Mouse (Mus musculus) thymus, postnatal 36 days (tissue): ENCODE results near the gene Zfp978.
"Not testable (repeated sequence)": the region's sequence is repeated elsewhere in the genome, so short reads cannot be mapped to it uniquely, and the experiment has no call there.

Source experiments
- DNase-seq, 2 experiments: peaks; one replicate each; pipeline ENCODE4 v3.0.0; 2022; ENCODE audit warnings: mixed read lengths in 2 of 2

The Zfp978 gene

DNA sequence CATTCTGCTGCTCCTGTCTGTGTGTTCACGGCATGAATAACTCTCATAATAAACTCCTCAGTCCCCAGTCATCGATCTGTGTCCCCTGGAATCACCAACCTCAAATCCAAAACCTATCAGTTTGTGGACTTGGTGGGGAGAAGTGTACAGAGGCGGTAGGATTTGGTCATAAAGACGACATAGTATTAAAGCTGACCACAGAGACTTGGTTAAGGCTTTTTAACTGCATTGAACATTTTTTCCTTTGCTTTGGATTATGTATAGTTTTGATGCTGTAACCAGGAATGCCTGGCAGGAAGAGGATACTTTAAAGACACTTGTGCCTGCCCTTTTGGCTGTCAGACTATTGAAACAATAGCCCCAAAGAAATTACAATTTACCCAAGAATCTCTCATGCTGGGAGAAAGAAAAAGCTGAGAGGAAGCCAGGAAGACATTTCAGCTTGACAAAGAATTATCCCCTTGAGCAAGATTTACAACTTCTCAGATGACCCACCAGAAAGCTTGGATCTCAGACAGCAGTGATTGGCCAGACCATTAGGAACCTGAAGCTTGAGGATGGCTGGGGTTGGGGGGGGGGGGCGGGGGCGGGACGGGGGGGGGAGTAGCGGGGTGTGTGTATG, 56.2 kb downstream of the Zfp978 start:
- no peak for DNase-seq

GRCm38 (mm10) chr4:147417921-147418320, 56.8 kb downstream of the Zfp978 start:
- DNase-seq = no peak

GRCm38 (mm10) chr4:147418333-147418732, 57.2 kb downstream of the Zfp978 start:
- not testable (repeated sequence) for DNase-seq

DNA sequence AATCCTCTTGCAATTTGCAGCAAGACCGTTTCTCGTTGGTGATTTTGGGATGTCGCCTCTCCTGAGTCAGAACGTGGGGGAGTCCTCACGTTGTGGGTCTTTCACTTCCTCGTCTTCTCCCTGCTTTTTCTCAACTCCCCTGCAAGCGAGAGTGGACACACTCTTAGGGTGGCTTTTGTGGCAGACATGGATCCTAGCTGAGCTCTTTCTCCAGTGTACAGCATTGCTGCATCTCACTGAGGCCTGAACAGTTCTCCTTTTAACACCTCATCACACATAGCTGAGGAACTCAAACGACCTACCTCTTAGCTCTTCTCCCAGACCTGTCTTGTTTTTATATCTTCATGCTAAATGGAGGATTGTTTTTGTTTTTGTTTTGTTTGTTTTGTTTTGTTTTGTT, 58.1 kb downstream of the Zfp978 start:
- not testable (repeated sequence) for DNase-seq

DNA sequence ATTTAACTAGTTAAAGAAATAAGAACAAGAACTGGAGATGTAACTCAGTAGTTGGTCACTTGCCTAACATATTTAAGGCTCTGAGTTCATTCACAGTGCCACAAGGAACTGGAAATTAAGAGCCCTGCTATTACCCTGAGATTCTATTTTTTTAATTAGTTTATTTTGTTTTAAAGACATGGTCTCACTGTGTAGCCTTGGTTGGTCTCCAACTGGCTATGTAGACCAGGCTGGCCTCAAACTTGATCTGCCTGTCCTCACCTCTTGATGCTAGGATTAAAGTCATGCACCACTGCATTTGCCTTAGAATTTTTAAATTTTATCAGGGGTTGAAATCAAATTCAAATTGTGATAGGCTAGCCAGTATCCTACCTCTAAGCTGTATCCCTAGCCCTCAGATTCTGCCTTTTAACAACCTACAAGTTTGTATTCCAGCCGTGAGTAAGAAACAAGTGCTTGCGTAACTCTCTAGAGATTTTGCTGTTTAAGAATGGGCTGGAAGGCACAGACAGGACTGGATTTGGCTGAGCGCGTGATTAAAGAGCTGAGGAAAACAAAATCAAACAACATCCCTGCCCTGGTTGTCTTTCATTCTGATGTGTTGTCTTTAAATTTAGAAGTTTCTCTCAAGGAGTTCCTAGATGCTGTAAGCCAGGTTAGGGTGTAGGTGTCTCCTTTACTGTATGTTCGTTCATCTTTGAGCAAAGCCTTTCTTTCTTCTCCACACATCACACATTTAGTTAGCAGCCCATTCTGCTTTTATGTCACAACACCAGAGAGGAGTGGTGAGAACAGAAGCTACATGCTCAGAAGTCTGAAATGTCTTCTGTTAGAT, 58.9 kb downstream of the Zfp978 start:
- DNase-seq = not testable (repeated sequence)

DNA sequence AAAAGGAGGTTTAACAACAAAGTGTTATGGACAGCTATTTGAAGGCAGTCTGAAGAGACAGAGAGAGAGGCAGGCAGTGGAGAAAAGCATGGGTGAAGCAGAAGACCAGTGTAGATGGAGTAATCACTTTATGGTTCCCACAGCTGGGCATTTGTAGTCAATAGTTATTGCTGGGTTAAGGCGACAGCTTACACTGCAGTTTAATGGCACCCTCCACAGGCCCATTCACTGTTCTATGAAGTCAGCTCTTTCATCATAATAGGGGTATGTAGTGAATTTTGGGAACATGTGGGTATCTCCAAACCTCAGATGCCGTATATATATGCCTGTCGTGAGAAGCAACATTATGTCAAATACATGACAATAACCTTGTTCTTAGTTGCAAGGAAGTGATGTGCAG, 59.7 kb downstream of the Zfp978 start:
- no peak for DNase-seq

GRCm38 (mm10) chr4:147421316-147421715, 60.2 kb downstream of the Zfp978 start:
- not testable (repeated sequence) for DNase-seq

GRCm38 (mm10) chr4:147423140-147423539, 62.0 kb downstream of the Zfp978 start:
- DNase-seq = no peak

- DNase-seq = no peak
Observed at GRCm38 (mm10) chr4:147423641-147424298, 62.7 kb downstream of the Zfp978 start.

- not testable (repeated sequence) for DNase-seq
Observed at GRCm38 (mm10) chr4:147424404-147424803, 63.3 kb downstream of the Zfp978 start.

DNA sequence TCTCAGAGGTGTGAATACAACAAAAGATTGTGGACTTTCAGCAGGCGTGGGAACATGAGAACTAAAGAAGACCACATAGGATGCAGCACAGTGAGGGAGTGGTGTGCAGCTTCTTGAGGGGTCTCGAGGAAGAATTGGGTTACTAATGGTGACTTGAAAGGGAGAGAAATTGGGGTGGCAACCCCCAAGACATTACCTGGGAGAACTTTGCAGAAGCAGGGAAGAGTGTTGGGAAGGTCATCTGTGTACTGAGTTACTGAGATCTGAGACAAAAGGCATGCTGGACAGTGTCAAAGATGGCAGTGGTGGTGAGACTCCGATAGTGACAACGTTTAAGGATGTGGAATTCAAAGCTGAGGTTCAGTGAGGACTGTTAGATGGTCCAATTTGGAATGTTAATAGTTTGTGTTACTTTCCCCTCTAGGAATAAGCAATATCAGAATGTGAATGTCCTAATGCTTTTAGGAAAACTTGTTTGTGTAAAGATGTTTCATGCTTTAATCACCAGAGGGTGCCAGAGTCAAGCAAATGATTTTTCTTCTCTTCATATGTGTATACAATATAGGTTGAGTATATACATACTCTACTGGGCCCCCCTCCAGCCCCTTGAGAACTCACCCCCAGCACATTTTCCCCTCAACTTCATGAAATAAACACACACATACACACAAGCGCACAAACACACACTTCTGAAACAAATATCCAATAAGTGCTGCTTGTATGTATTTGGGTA, 64.7 kb downstream of the Zfp978 start:
- DNase-seq = not testable (repeated sequence)

- no peak for DNase-seq
Observed at GRCm38 (mm10) chr4:147430651-147431050, 69.5 kb downstream of the Zfp978 start.

GRCm38 (mm10) chr4:147431696-147432442, 70.8 kb downstream of the Zfp978 start:
- DNase-seq = not testable (repeated sequence)

- no peak for DNase-seq
Observed at GRCm38 (mm10) chr4:147432443-147432790, 71.3 kb downstream of the Zfp978 start.

DNA sequence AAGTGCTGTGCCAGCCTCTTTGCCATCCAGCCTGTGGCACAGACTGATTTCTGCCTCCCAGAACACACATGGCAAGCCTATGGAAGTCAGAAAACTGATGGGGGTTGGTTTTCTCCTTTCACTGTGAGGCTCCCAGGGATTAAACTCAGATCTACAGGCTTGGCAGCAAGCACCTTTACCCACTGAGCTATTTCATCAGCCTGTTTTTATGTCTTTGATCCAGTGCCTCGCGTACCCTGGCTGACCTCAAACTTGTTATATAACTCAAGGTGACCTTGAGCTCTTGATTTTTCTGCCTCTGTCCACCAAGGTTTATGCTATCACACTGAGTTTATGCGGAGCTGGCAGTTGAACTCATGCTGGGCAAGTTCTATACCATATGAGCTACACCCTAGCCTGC, 71.9 kb downstream of the Zfp978 start:
- DNase-seq = no peak

GRCm38 (mm10) chr4:147433874-147434273, 72.8 kb downstream of the Zfp978 start:
- no peak for DNase-seq
